Mouse (Mus musculus): ENCODE measurements around the gene Lhx3. TPM values are rescaled to one million over a fixed set of nuclear protein-coding genes. Genes with fewer than 3 reads are reported as not detected.

The Lhx3 gene
- polyA plus RNA-seq (2012; rRNA removed): 0.11 and 0.25 TPM in 2 replicates

DNA sequence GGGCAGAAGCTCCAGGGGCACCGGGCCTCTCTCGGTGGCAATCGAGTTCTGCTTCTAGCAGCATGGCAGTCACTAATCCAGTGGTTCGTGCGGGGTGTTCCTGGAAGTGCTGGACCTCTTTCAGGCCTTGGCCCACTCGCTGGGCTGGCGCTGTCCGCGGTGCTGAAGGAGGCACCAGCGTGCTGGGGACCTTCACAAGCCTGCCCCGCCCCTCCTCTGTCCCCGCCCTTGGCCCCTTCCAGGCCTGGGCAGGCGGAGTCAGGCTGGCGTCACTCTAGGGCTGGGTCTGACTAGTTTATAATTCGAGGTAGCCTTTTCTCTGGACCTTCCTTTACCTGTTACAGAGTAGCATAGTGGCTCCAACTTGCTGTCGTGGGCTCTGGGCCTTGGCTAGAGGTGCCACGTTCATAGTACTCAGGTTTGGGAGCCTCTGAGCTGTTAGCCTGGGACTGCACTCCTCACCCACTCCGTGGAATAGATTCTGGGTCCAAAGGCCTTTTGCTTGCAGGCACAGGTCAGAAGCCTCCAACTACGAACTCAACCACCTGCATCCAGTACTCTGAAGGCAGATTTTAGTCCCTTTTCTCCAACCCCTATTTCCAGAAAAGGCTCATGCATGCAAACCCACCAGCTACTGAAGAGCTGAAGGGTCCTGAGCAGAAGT is at the start of gene Lhx3:
Gene Lhx3 (minus strand): TSS at position 164 of the 664 bp plus-strand sequence.

DNA sequence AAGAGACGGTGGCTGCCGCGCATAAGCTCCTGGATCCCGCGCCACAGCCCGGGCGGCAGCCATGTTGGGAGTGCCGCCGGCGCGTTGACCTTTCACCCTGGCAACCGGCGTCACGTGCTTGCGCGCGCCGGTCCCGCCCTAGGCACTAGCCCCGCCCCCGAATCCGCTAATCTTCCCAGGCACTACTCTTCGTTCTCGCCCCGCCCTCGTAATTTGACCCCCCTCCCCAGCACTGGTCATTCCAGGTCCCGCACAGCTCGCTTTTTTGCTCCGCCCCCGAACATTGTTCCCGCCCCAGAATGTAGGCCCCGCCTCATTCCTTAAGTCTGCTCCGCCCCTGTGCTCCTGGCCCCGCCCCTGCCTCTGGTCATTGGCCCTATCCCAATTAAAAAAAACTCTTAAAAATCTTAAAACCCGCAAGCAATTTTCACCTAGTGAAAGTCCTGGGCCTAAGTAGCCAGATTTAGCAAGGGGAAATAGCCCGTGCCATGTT is 29.2 kb upstream of the Lhx3 start, which contains the start of gene Qsox2:
Gene Qsox2 (minus strand): TSS at position 236 of the 493 bp plus-strand sequence.

Other genes with a start within 250 kb of the Lhx3 start
- 1.1 and 1.3 TPM in 2 replicates for gene Camsap1, start 225.0 kb downstream of the Lhx3 start, polyA plus RNA-seq (2012; rRNA removed)
- gene Ubac1, start 186.5 kb downstream of the Lhx3 start, polyA plus RNA-seq (2012; rRNA removed): 26.6 and 29.2 TPM in 2 replicates
- gene Nacc2, start 85.1 kb downstream of the Lhx3 start, polyA plus RNA-seq (2012; rRNA removed): 22.4 and 33.1 TPM in 2 replicates
- gene Qsox2, start 29.2 kb upstream of the Lhx3 start, polyA plus RNA-seq (2012; rRNA removed): 7.0 and 9.2 TPM in 2 replicates
- 0.48 and 0.97 TPM in 2 replicates for gene Ccdc187, start 86.3 kb upstream of the Lhx3 start, polyA plus RNA-seq (2012; rRNA removed)
- gene Gpsm1, start 107.2 kb upstream of the Lhx3 start, polyA plus RNA-seq (2012; rRNA removed): 11.7 and 17.3 TPM in 2 replicates
- 15.0 and 20.4 TPM in 2 replicates for gene Dnlz, start 143.8 kb upstream of the Lhx3 start, polyA plus RNA-seq (2012; rRNA removed)
- gene Card9, start 152.6 kb upstream of the Lhx3 start, polyA plus RNA-seq (2012; rRNA removed): 2.2 and 3.2 TPM in 2 replicates
- gene Snapc4, start 172.4 kb upstream of the Lhx3 start, polyA plus RNA-seq (2012; rRNA removed): 18.8 and 20.6 TPM in 2 replicates
- gene Entr1, start 181.0 kb upstream of the Lhx3 start, polyA plus RNA-seq (2012; rRNA removed): 29.6 and 29.9 TPM in 2 replicates
- 11.5 and 16.4 TPM in 2 replicates for gene Pmpca, start 181.1 kb upstream of the Lhx3 start, polyA plus RNA-seq (2012; rRNA removed)
- 7.3 and 11.0 TPM in 2 replicates for gene Inpp5e, start 200.9 kb upstream of the Lhx3 start, polyA plus RNA-seq (2012; rRNA removed)
- 37.5 and 46.3 TPM in 2 replicates for gene Sec16a, start 236.9 kb upstream of the Lhx3 start, polyA plus RNA-seq (2012; rRNA removed)